Mouse (Mus musculus): ENCODE measurements around the gene Igll1.
"Not testable (repeated sequence)": the region's sequence is repeated elsewhere in the genome, so short reads cannot be mapped to it uniquely, and the experiment has no call there.

Igll1 gene

DNA sequence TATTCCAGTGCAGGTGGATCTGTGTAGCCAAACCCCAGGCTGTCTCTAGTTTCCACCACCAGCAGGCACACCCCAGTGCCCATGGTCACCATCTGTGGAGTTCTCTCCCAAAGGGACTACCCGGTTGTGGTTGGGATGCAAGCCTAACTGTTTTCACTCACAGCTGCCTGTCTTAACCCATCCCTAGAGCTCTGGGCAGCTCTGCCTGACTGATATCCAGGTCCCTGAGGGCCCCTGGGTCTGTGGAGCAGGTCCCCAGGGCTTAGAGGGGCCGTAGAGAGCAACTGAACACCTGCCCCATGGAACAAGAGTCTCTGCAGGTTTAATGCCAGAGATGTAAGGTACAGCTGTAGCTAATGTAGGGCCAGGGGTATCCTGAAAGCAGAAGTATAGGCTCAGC lies at the start of gene Igll1:
Gene Igll1 (minus strand): TSS at position 8 of the 400 bp plus-strand sequence.
- DNase-seq (ENCODE audit: low read depth, low spot score), result no peak

- DNase-seq (ENCODE audit: low read depth, low spot score), result no peak
Observed at GRCm38 (mm10) chr16:16913440-16913839, 49.7 kb upstream of the Igll1 start.

- DNase-seq (ENCODE audit: low read depth, low spot score), result peak; percentile 38
Observed at GRCm38 (mm10) chr16:16911641-16912597, 48.1 kb upstream of the Igll1 start.

GRCm38 (mm10) chr16:16907799-16908198 lies 44.0 kb upstream of the Igll1 start:
- DNase-seq (ENCODE audit: low read depth, low spot score), result no peak

GRCm38 (mm10) chr16:16903188-16903587 lies 39.4 kb upstream of the Igll1 start:
- no peak for DNase-seq (ENCODE audit: low read depth, low spot score)

DNA sequence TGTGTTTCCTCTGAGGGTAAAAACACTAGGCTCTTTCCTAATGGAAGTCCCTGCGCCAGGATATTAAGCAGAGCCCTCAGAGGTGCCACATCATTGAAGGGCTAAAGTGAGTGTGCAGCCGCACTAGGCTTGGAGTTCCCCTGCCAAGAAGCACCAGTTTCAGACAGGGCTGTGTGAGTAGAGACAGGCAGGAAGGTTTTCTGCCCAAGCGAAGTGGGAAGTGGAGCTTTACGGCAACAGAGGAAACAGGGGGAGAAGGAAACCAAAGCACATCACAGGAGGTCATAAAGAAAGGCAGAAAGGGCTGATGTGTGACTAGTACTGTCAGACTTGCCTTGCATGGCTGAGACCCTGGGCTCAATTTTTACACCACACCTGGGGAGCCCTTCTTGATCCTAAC lies 38.5 kb upstream of the Igll1 start:
- no peak for DNase-seq (ENCODE audit: low read depth, low spot score)

DNA sequence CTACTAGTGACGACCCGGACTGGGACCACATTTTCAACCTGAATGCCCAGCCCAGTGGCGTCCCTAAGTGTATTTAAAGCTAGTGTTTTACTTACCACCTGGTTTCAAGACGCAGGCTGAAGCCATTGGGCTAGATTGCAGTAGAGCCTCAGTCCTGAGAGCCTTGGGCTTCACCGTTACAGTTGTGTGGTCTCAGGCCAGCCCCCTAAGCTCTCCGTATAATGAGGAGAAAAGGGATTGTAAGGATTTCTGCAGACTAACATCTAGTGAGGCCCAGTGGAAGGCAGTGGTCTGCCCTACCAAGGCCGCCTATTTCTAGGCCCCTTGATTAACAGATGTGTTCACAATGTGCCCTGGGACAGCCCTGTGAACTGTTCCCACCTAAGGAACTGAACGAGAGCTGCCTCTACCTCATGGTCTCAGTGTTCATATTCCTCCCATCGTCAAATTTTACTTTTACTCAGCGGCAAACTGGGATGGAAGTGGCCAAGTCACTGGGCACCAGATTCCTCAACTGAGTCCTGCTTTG lies 33.3 kb upstream of the Igll1 start:
- DNase-seq (ENCODE audit: low read depth, low spot score), result no peak

DNA sequence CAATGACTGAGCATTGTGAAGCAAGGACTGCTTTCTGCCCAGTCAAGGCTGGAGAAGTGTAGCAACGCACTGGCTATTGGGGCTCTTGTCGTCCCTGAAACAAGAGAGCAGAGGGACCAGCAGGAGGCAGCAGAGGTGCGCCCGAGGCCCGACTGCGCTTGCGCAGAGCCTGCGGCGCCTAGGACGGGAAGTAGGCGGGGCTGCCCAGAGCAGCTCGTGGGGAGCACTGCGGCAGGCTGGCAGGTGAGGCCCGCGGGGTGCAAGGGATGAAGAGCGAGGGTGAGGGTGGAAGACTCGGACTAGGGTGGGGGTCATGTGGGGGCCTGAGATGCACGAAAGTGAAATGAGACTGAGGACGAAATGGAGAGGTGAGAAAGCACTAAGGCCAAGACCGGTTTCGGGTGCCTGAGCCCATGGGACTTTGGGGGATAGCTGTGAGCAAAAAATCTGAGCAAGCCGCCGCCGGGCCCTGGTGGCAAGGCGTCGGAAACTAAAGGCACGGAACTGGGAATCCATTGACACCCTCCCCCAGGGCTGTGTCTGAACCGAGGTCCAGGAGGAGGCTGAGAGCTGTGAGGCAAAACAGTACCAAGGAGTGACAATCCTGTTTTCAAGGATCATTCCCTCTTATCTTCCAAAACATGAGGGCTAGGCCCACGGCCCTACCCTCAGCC lies 32.7 kb upstream of the Igll1 start, which contains the start of gene Ppm1f:
Gene Ppm1f (plus strand): TSS at position 88 of the 674 bp plus-strand sequence.
- peak; percentile 82 for DNase-seq (ENCODE audit: low read depth, low spot score)

- no peak for DNase-seq (ENCODE audit: low read depth, low spot score)
Observed at GRCm38 (mm10) chr16:16896015-16896381, 32.2 kb upstream of the Igll1 start.

DNA sequence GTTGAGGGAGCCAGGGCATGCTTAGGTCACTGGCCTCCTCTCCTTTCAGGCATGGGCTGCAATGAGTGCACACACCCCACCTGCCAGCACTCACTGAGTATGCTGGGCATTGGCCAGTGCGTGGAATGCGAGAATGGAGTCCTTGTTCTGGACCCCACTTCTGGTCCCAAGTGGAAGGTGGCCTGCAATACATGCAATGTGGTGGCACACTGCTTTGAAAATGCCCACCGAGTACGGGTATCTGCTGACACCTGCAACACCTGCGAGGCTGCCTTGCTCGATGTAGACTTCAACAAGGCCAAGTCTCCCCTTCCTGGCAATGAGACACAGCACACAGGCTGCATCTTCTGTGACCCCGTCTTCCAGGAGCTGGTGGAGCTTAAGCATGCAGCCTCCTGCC lies 28.6 kb upstream of the Igll1 start:
- no peak for DNase-seq (ENCODE audit: low read depth, low spot score)

DNA sequence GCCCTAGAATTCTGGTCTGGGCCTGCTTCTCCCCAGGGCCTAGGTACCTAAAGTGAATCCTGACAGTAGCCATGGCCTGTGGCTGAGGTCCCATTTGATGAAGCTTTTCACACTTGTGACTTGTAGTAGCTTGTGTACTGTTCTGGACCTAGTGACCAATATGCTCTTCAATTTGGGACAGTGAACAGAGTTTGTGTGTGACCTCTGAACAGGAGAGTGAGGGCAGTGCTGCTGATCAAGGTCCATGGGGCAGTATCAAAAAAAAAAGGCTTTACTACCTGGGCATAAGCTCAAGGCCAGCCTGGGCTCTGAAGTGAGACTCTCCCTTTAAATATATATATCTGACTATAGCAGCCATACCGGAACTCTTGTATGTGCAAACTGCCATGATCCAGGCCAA lies 24.6 kb upstream of the Igll1 start:
- no peak for DNase-seq (ENCODE audit: low read depth, low spot score)

GRCm38 (mm10) chr16:16879025-16879424 lies 15.2 kb upstream of the Igll1 start:
- no peak for DNase-seq (ENCODE audit: low read depth, low spot score)

GRCm38 (mm10) chr16:16870617-16871331 lies 7.0 kb upstream of the Igll1 start, which contains the start of the genes Top3b and Vpreb1:
TSS of gene Top3b (plus strand) at chr16:16870736.
TSS of gene Vpreb1 (minus strand) at chr16:16870843.
- peak; percentile 83 for DNase-seq (ENCODE audit: low read depth, low spot score)

DNA sequence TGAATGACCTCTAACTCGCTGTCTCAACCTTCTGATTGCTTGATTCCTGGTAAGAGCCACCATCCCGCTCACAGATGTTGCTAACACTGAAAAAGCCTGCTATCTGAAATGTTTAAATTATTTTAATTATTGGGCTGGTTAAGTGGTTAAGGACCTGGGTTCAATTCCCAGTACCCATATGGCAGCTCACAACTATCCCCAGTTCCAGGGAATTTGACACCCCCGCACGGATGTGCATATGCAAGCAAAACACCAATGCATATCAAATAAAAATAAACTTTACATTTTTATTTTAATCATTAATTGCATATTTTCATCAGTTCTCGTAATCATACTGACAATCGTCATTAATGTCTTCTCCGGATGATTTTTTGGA lies 6.4 kb upstream of the Igll1 start:
- no peak for DNase-seq (ENCODE audit: low read depth, low spot score)

DNA sequence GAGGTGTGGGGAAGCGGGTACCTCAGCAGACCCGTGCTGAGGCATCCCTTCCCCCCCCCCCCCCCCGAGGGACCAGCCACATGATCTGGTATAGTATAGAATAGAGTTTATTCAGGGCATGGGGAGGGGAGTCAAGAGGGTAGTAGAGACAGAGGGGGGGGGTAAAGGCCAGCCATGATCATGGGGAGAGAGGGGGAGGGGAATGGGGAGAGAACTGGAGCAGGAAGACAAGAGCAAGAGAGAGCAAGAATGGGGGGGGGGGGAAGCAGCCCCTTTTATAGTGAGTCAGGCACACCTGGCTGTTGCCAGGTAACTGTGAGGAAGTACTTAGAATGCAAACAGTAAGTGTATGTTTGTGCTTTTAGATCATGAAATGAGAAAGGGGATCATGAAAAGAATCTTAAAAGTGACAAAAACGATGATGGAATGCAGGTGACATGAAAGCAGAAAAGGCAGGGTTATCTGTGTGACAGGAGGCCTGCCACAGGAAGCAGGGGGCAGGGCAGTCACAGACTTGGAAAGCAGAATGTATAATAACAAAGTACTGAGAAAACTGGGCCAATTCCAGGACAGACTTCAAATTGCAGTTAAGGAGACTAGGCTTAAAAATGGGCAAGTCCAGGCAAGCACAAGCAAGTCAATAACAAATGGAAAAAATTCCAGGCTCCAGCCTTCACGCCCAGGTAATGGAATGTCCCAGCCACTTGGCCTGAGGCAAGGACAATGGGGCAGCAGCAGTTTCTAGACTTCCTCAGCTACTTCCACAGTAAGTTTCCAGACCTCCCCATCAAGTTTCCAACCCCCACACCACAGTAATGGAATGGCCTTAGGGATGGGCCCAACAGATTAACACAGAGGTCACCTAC lies 2.1 kb upstream of the Igll1 start:
- no peak for DNase-seq (ENCODE audit: low read depth, low spot score)

- DNase-seq (ENCODE audit: low read depth, low spot score), result no peak
Observed at GRCm38 (mm10) chr16:16865217-16865616, 1.4 kb upstream of the Igll1 start.

GRCm38 (mm10) chr16:16862288-16862687 lies 1.5 kb downstream of the Igll1 start:
- no peak for DNase-seq (ENCODE audit: low read depth, low spot score)

DNA sequence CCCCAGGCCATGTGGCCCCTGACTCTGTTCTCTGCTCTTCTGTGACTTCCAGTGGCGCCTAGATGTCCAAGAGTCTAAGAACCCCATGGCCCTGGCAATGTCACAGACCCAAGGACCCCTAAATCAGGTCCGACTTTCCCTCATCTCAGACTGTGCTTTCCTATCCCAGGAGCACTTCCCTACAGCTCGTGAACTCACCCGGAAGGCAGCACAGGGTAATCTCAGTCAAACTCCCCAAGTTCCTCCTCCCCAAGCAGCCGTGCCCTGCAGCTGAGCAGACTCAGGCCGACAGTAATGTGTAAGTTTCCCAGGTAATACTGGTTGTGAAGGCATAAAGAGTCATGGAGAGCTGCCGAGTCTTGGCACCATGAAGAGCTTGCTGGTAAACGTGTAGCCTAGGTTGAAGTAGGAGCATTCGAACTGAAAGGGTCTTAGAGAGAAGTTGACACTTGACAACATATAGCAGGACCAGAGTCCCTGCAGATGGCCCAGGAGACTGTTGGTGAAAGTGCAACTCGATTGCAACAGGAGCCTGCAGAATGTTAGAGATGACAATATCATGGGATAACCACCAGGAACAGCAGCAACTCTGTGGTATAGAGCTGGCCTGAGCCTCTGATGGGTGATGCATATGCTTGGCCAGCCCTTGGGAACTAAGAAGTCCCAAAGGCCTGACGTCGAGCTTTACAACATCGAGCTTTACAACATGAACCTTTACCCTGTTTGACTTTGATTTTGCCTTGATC lies 6.9 kb downstream of the Igll1 start:
- DNase-seq (ENCODE audit: low read depth, low spot score), result no peak

GRCm38 (mm10) chr16:16856054-16856453 lies 7.7 kb downstream of the Igll1 start:
- not testable (repeated sequence) for DNase-seq (ENCODE audit: low read depth, low spot score)

DNA sequence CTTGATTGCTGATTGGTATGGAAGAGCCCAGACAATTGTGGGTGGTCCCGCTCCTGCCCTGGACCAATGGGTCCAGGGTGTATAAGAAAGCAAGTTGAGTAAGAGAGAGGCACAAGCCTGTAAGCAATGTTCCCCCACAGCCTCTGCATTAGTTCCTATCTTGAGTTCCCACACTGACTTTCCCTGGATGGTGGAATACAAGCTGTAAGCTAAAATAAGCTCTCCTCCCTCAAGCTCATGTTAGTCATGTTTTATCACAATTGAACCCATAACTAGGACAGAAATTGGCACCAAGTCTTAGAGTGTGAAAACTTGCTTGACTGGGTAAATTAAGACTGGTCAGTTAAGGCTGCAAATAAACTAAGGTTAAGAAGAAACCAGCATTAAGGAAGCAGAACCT lies 8.2 kb downstream of the Igll1 start:
- DNase-seq (ENCODE audit: low read depth, low spot score), result no peak
